In the genomic region with DNA sequence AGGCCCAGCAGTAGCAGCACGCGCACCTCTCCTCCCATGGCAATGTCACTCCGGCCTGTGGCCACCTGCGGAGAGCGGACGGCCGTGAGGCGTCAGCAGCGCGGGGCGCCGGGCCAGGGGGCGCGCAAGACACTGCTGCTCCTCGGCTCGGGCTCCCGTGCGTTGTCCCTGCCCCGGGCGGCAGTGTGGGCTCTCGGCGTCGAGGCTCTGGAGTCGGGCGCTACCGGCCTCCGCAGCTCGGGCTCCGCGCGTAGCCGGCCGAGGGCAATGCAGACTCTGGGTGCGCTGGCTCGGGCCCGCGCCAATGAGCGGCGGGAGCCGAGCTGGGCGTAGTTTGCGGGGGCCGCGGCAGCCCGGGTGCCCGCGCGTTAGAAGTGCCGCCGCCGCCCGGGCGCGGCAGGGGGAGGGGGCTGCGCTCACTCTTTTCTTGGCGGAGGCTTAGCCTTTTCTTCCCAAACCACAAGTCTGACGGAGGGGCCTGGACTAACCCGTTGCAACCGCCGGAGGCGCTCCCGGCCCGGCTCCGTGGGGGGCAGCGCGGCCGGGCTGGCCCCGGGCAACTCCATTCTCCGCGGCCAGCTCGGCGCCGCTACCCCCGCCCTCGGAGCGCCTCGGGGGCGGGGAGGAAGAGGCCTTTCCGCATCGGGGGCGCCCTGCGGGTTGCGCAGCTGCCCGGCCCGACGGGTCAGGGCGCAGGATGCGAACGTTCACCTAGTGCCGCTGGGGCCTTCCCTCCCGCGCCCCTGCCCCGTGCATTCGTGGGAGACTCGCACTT, we compare ENCODE assay signal across 8 mouse cellular contexts. TPM values are rescaled to one million over a fixed set of nuclear protein-coding genes. Genes with fewer than 3 reads are reported as not detected.
DNase-seq lines count a peak whose midpoint lies in the region; ATAC-seq lines count a peak whose summit lies in the region.

No protein-coding gene starts in this region.

- H3K9me3 ChIP-seq in heart, embryonic 10.5 days: no peaks in the 10 kb centered on the region
- no peaks in the 10 kb centered on the region for H3K9me3 ChIP-seq in limb, embryonic 12.5 days
- H3K9me3 ChIP-seq in midbrain, embryonic 14.5 days (ENCODE audit: control insufficient read depth, low read length): no peaks in the 10 kb centered on the region

- peaks cover 98% of the 10 kb centered on the region for H3K27me3 ChIP-seq in heart, embryonic 10.5 days (ENCODE audit: insufficient read depth, poor library complexity, severe bottlenecking)
- peaks cover 81% of the 10 kb centered on the region for H3K27me3 ChIP-seq in limb, embryonic 12.5 days
- peaks cover 50% of the 10 kb centered on the region for H3K27me3 ChIP-seq in midbrain, embryonic 14.5 days (ENCODE audit: control insufficient read depth, insufficient read depth, low read length)

- H3K9ac ChIP-seq in limb, embryonic 12.5 days (replicated peaks): peak overlapping the region; percentile 59
- peak overlapping the region; percentile 34; the same call in 1 of the 2 replicates for H3K9ac ChIP-seq in midbrain, embryonic 14.5 days (replicated peaks; ENCODE audit: low read length)

- intact Hi-C loops in heart, postnatal 25 days (cut with DNase I): no loop called here

- H3K36me3 ChIP-seq in heart, embryonic 10.5 days: no peaks in the 10 kb centered on the region
- no peaks in the 10 kb centered on the region for H3K36me3 ChIP-seq in limb, embryonic 12.5 days
- no peaks in the 10 kb centered on the region for H3K36me3 ChIP-seq in midbrain, embryonic 14.5 days (ENCODE audit: control insufficient read depth, insufficient read depth, low read length)

- under 1% methylated on average over 95 of the region's 95 CpGs for WGBS in heart, embryonic 10.5 days
- under 1% methylated on average over 93 of the region's 95 CpGs for WGBS in limb, embryonic 12.5 days
- under 1% methylated on average over 93 of the region's 95 CpGs for WGBS in midbrain, embryonic 14.5 days

- peak overlapping the region; percentile 67 for H3K27ac ChIP-seq in heart, embryonic 10.5 days
- no peak overlapping the region for H3K27ac ChIP-seq in brown adipose tissue, adult 24 weeks (replicated peaks; ENCODE audit: low read depth, low read length)
- no peak overlapping the region for H3K27ac ChIP-seq in limb, embryonic 12.5 days
- H3K27ac ChIP-seq in midbrain, embryonic 14.5 days (replicated peaks; ENCODE audit: low read depth, low read length): no peak overlapping the region

- H3K4me1 ChIP-seq in heart, embryonic 10.5 days: peaks cover 36% of the 10 kb centered on the region
- H3K4me1 ChIP-seq in brown adipose tissue, adult 24 weeks (ENCODE audit: control insufficient read depth, insufficient read depth, insufficient read length, low read length): peaks cover 3% of the 10 kb centered on the region; the same call in 1 of the 2 replicates
- peaks cover 30% of the 10 kb centered on the region for H3K4me1 ChIP-seq in limb, embryonic 12.5 days (replicated peaks)
- H3K4me1 ChIP-seq in midbrain, embryonic 14.5 days (ENCODE audit: control insufficient read depth, insufficient read depth, low read length): peaks cover 11% of the 10 kb centered on the region; the same call in 1 of the 2 replicates

- DNase-seq in heart, embryonic 10.5 days (ENCODE audit: low spot score): no peak
- no peak for DNase-seq in heart, postnatal 25 days (ENCODE audit: low spot score)
- peak; percentile 61 for DNase-seq in heart, postnatal 4 days
- peak; percentile 61 for DNase-seq in midbrain, embryonic 14.5 days
- DNase-seq in gastrocnemius, postnatal 25 days: no peak

- peak; percentile 60; the same call in 1 of the 2 replicates for ATAC-seq in limb, embryonic 12.5 days (ENCODE audit: insufficient number of reproducible peaks, insufficient read depth, low FRiP score, low TSS enrichment, low read depth)
- ATAC-seq in midbrain, embryonic 14.5 days (ENCODE audit: low FRiP score, low TSS enrichment): no peak
- ATAC-seq in inflammation-experienced regulatory T-cells, adult 6 months: no peak

- peak overlapping the region; percentile 76 for H3K4me2 ChIP-seq in limb, embryonic 12.5 days
- peak overlapping the region; percentile 57 for H3K4me2 ChIP-seq in midbrain, embryonic 14.5 days (ENCODE audit: low read length)

- peak overlapping the region; percentile 64 for H3K4me3 ChIP-seq in heart, embryonic 10.5 days
- peak overlapping the region; percentile 53 for H3K4me3 ChIP-seq in brown adipose tissue, adult 24 weeks (ENCODE audit: insufficient read depth, low read depth, low read length)
- peak overlapping the region; percentile 52 for H3K4me3 ChIP-seq in limb, embryonic 12.5 days (replicated peaks)
- H3K4me3 ChIP-seq in midbrain, embryonic 14.5 days (replicated peaks; ENCODE audit: low read depth, low read length): peak overlapping the region; percentile 31

RNA-seq across cellular contexts. Expression of gene Notum, which starts 0.5 kb away (rescaled TPM):
- 1.6 and 5.8 TPM in 2 replicates for polyA plus RNA-seq in heart, embryonic 10.5 days (2016; fragmentation: Nextera tagmentation; extraction: Ambion mirVana)
- total RNA-seq in heart, postnatal 25 days (2021): under 1 TPM in 1 of 2 experiments, not detected in 1; 0.20 TPM
- not detected in 2 replicates for polyA plus RNA-seq in brown adipose tissue, adult 24 weeks (2012; ENCODE audit: insufficient read depth, insufficient read length, missing spikeins)
- under 1 TPM; 0.16 to 0.26 TPM for total RNA-seq in heart, postnatal 4 days (2021)
- polyA plus RNA-seq in limb, embryonic 12.5 days (2016; fragmentation: Nextera tagmentation; extraction: Ambion mirVana): 8.8 and 12.6 TPM in 2 replicates
- 0.59 and 1.3 TPM in 2 replicates for polyA plus RNA-seq in midbrain, embryonic 14.5 days (2014; fragmentation: Nextera tagmentation; extraction: Ambion mirVana)
- total RNA-seq in gastrocnemius, postnatal 25 days (2021): under 1 TPM in 1 of 2 experiments, not detected in 1; 0.18 TPM
- polyA plus RNA-seq in inflammation-experienced regulatory T-cells, adult 6 months (2017; shearing (Covaris generic)): not detected

RNA-seq across cellular contexts. Expression of gene Aspscr1, which starts 12.3 kb away (rescaled TPM):
- polyA plus RNA-seq in heart, embryonic 10.5 days (2016; fragmentation: Nextera tagmentation; extraction: Ambion mirVana): 127 and 134 TPM in 2 replicates
- 10 to 100 TPM; 33.0 to 33.9 TPM for total RNA-seq in heart, postnatal 25 days (2021)
- 33.3 and 33.7 TPM in 2 replicates for polyA plus RNA-seq in brown adipose tissue, adult 24 weeks (2012; ENCODE audit: insufficient read depth, insufficient read length, missing spikeins)
- total RNA-seq in heart, postnatal 4 days (2021): 10 to 100 TPM; 62.7 to 64.0 TPM
- 142 and 149 TPM in 2 replicates for polyA plus RNA-seq in limb, embryonic 12.5 days (2016; fragmentation: Nextera tagmentation; extraction: Ambion mirVana)
- 136 and 141 TPM in 2 replicates for polyA plus RNA-seq in midbrain, embryonic 14.5 days (2014; fragmentation: Nextera tagmentation; extraction: Ambion mirVana)
- 10 to 100 TPM; 25.8 to 28.8 TPM for total RNA-seq in gastrocnemius, postnatal 25 days (2021)
- 100 to 1,000 TPM in 1 of 3 experiments, 10 to 100 TPM in 2; 79.4 to 107 (median 86.2) TPM for polyA plus RNA-seq in inflammation-experienced regulatory T-cells, adult 6 months (2017; shearing (Covaris generic))

RNA-seq across cellular contexts. Expression of gene Myadml2, which starts 12.5 kb away (rescaled TPM):
- 6.7 and 9.3 TPM in 2 replicates for polyA plus RNA-seq in heart, embryonic 10.5 days (2016; fragmentation: Nextera tagmentation; extraction: Ambion mirVana)
- 10 to 100 TPM; 78.3 to 78.8 TPM for total RNA-seq in heart, postnatal 25 days (2021)
- polyA plus RNA-seq in brown adipose tissue, adult 24 weeks (2012; ENCODE audit: insufficient read depth, insufficient read length, missing spikeins): 2.7 and 3.8 TPM in 2 replicates
- total RNA-seq in heart, postnatal 4 days (2021): 10 to 100 TPM; 26.3 to 28.1 TPM
- polyA plus RNA-seq in limb, embryonic 12.5 days (2016; fragmentation: Nextera tagmentation; extraction: Ambion mirVana): 0.36 and 0.68 TPM in 2 replicates
- polyA plus RNA-seq in midbrain, embryonic 14.5 days (2014; fragmentation: Nextera tagmentation; extraction: Ambion mirVana): 0.51 and 1.5 TPM in 2 replicates
- 100 to 1,000 TPM; 121 to 134 TPM for total RNA-seq in gastrocnemius, postnatal 25 days (2021)
- polyA plus RNA-seq in inflammation-experienced regulatory T-cells, adult 6 months (2017; shearing (Covaris generic)): not detected

RNA-seq across cellular contexts. Expression of gene Pycr1, which starts 16.9 kb away (rescaled TPM):
- polyA plus RNA-seq in heart, embryonic 10.5 days (2016; fragmentation: Nextera tagmentation; extraction: Ambion mirVana): 28.5 and 29.9 TPM in 2 replicates
- total RNA-seq in heart, postnatal 25 days (2021): 1 to 10 TPM; 1.6 to 2.3 TPM
- polyA plus RNA-seq in brown adipose tissue, adult 24 weeks (2012; ENCODE audit: insufficient read depth, insufficient read length, missing spikeins): 1.0 and 1.3 TPM in 2 replicates
- total RNA-seq in heart, postnatal 4 days (2021): 1 to 10 TPM; 7.9 to 8.0 TPM
- 29.9 and 34.3 TPM in 2 replicates for polyA plus RNA-seq in limb, embryonic 12.5 days (2016; fragmentation: Nextera tagmentation; extraction: Ambion mirVana)
- polyA plus RNA-seq in midbrain, embryonic 14.5 days (2014; fragmentation: Nextera tagmentation; extraction: Ambion mirVana): 17.0 and 18.5 TPM in 2 replicates
- 1 to 10 TPM; 6.7 to 6.8 TPM for total RNA-seq in gastrocnemius, postnatal 25 days (2021)
- 1 to 10 TPM in 1 of 3 experiments, under 1 TPM in 1, not detected in 1; 0.86 to 1.7 TPM for polyA plus RNA-seq in inflammation-experienced regulatory T-cells, adult 6 months (2017; shearing (Covaris generic))

RNA-seq across cellular contexts. Expression of gene Mafg, which starts 27.1 kb away (rescaled TPM):
- polyA plus RNA-seq in heart, embryonic 10.5 days (2016; fragmentation: Nextera tagmentation; extraction: Ambion mirVana): 22.7 and 28.2 TPM in 2 replicates
- 10 to 100 TPM; 38.7 to 42.1 TPM for total RNA-seq in heart, postnatal 25 days (2021)
- 10.4 and 13.3 TPM in 2 replicates for polyA plus RNA-seq in brown adipose tissue, adult 24 weeks (2012; ENCODE audit: insufficient read depth, insufficient read length, missing spikeins)
- total RNA-seq in heart, postnatal 4 days (2021): 10 to 100 TPM; 23.4 to 25.8 TPM
- polyA plus RNA-seq in limb, embryonic 12.5 days (2016; fragmentation: Nextera tagmentation; extraction: Ambion mirVana): 28.8 and 29.9 TPM in 2 replicates
- 37.4 and 42.5 TPM in 2 replicates for polyA plus RNA-seq in midbrain, embryonic 14.5 days (2014; fragmentation: Nextera tagmentation; extraction: Ambion mirVana)
- total RNA-seq in gastrocnemius, postnatal 25 days (2021): 10 to 100 TPM; 41.8 to 47.1 TPM
- 10 to 100 TPM; 15.3 to 15.8 (median 15.5) TPM for polyA plus RNA-seq in inflammation-experienced regulatory T-cells, adult 6 months (2017; shearing (Covaris generic))

Comparison
In these comparisons a context has a peak if more than half of its experiments do, and no peak if none do; other contexts are left out.
1. DNase-seq: peak in heart, postnatal 4 days (single experiment) and midbrain, embryonic 14.5 days (single experiment); none in heart, embryonic 10.5 days (single experiment), heart, postnatal 25 days (single experiment) and gastrocnemius, postnatal 25 days (single experiment).
2. Peak in every context shown above with its lines, with median percentiles within 50 percentile points of each other: H3K4me3 ChIP-seq.